ENCODE assay signal across 32 mouse cellular contexts in the genomic region with DNA sequence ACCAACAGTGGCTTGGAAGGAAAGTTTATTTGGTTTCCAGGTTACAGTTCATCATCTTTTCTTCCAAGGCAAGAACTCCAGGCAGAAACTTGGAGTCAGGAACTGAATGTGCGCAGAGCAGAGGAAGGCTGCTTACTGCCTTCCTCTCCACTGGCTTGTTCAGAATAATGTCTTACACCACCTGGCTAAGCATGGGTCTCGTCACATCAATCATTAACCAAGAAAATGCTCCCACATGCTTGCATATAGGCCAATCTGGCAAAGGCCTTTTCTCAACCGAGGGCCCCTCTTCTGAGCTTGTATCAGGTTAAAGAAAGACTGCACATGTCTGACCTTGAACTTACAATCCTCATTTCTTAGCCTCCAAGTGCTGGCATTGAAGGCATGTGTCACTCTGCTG.
"Had no signal": no experiment of that assay in that cellular context is flagged by ENCODE, and none has a peak within 500 bp of the region (broad histone marks: within the 10 kb centered on the region; RNA-seq: fewer than 3 reads in every experiment).

No protein-coding gene starts in this region.

- H3K27me3 ChIP-seq: limb, embryonic 12.5 days; limb, embryonic 13.5 days; limb, embryonic 15.5 days; liver, embryonic 12.5 days; liver, embryonic 13.5 days; liver, embryonic 15.5 days; lung, embryonic 15.5 days; megakaryocyte, embryonic 14.5 days; midbrain, embryonic 12.5 days; midbrain, embryonic 13.5 days; midbrain, embryonic 15.5 days; neural tube, embryonic 12.5 days had no signal

- H3K4me1 ChIP-seq: limb, embryonic 10.5 days; limb, embryonic 12.5 days; limb, embryonic 13.5 days; limb, embryonic 15.5 days; liver, embryonic 12.5 days; liver, embryonic 13.5 days; liver, embryonic 15.5 days; lung, embryonic 15.5 days; megakaryocyte, embryonic 14.5 days; midbrain, embryonic 10.5 days; midbrain, embryonic 12.5 days; midbrain, embryonic 13.5 days; midbrain, embryonic 15.5 days; neural tube, embryonic 12.5 days had no signal

- H3K9ac ChIP-seq: limb, embryonic 12.5 days; limb, embryonic 13.5 days; limb, embryonic 15.5 days; liver, embryonic 12.5 days; liver, embryonic 13.5 days; liver, embryonic 14.5 days; liver, embryonic 15.5 days; liver, postnatal 0 days; lung, embryonic 14.5 days; lung, embryonic 15.5 days; midbrain, embryonic 12.5 days; midbrain, embryonic 13.5 days; midbrain, embryonic 15.5 days; neural tube, embryonic 12.5 days had no signal

- H3K4me3 ChIP-seq: limb, embryonic 10.5 days; limb, embryonic 12.5 days; limb, embryonic 13.5 days; limb, embryonic 15.5 days; liver, embryonic 12.5 days; liver, embryonic 13.5 days; liver, embryonic 15.5 days; lung, embryonic 15.5 days; megakaryocyte, embryonic 14.5 days; midbrain, embryonic 10.5 days; midbrain, embryonic 12.5 days; midbrain, embryonic 13.5 days; midbrain, embryonic 15.5 days; myocyte; neural tube, embryonic 12.5 days had no signal

- H3K9me3 ChIP-seq: limb, embryonic 10.5 days; limb, embryonic 12.5 days; limb, embryonic 13.5 days; limb, embryonic 15.5 days; liver, embryonic 12.5 days; liver, embryonic 13.5 days; liver, embryonic 15.5 days; lung, embryonic 15.5 days; megakaryocyte, embryonic 14.5 days; midbrain, embryonic 10.5 days; midbrain, embryonic 12.5 days; midbrain, embryonic 13.5 days; midbrain, embryonic 15.5 days; neural tube, embryonic 12.5 days had no signal

- H3K36me3 ChIP-seq: limb, embryonic 10.5 days; limb, embryonic 12.5 days; limb, embryonic 13.5 days; limb, embryonic 15.5 days; liver, embryonic 12.5 days; liver, embryonic 13.5 days; liver, embryonic 15.5 days; lung, embryonic 15.5 days; midbrain, embryonic 10.5 days; midbrain, embryonic 12.5 days; midbrain, embryonic 13.5 days; midbrain, embryonic 15.5 days; neural tube, embryonic 12.5 days had no signal

- H3K4me2 ChIP-seq: limb, embryonic 12.5 days; limb, embryonic 13.5 days; limb, embryonic 15.5 days; liver, embryonic 11.5 days; liver, embryonic 12.5 days; liver, embryonic 13.5 days; liver, embryonic 15.5 days; lung, embryonic 14.5 days; lung, embryonic 15.5 days; midbrain, embryonic 11.5 days; midbrain, embryonic 12.5 days; midbrain, embryonic 13.5 days; midbrain, embryonic 15.5 days; neural tube, embryonic 12.5 days had no signal

- H3K27ac ChIP-seq: limb, embryonic 10.5 days; limb, embryonic 12.5 days; limb, embryonic 13.5 days; limb, embryonic 15.5 days; liver, embryonic 12.5 days; liver, embryonic 13.5 days; liver, embryonic 14.5 days; liver, embryonic 15.5 days; lung, embryonic 15.5 days; macrophage; midbrain, embryonic 10.5 days; midbrain, embryonic 12.5 days; midbrain, embryonic 13.5 days; midbrain, embryonic 15.5 days; neural tube, embryonic 12.5 days had no signal

- ATAC-seq: liver, embryonic 12.5 days; liver, postnatal 0 days; lung, postnatal 0 days; midbrain, embryonic 13.5 days; midbrain, embryonic 15.5 days; midbrain, embryonic 16.5 days had no signal

- DNase-seq: left cerebral cortex, postnatal 4 days; liver; liver, embryonic 13.5 days; liver, postnatal 0 days; lung, adult 18-20 months; lung, adult 2 months; lung, embryonic 14.5 days; lung, postnatal 10 days; lung, postnatal 14 days; lung, postnatal 36 days; lung, postnatal 4 days; midbrain, embryonic 14.5 days had no signal
